Mouse (Mus musculus) testis, postnatal 14 days (tissue): ENCODE results near the gene Cd47.

Experiments
- DNase-seq: peaks from one replicate; pipeline ENCODE4 v3.0.0; 2021; ENCODE audit warnings: low spot score

Cd47 gene

GRCm38 (mm10) chr16:49909536-49909935 lies 109.2 kb downstream of the Cd47 start:
- no peak for DNase-seq

- DNase-seq = no peak
Measured at GRCm38 (mm10) chr16:49914094-49914493, 113.8 kb downstream of the Cd47 start.

GRCm38 (mm10) chr16:49915532-49916476 lies 115.5 kb downstream of the Cd47 start:
- no peak for DNase-seq

- DNase-seq = no peak
Measured at GRCm38 (mm10) chr16:49920191-49920590, 119.9 kb downstream of the Cd47 start.

- no peak for DNase-seq
Measured at GRCm38 (mm10) chr16:49921677-49922076, 121.3 kb downstream of the Cd47 start.

GRCm38 (mm10) chr16:49922098-49922497 lies 121.8 kb downstream of the Cd47 start:
- DNase-seq = no peak

GRCm38 (mm10) chr16:49923720-49924119 lies 123.4 kb downstream of the Cd47 start:
- DNase-seq = no peak

- DNase-seq = no peak
Measured at GRCm38 (mm10) chr16:49924941-49925340, 124.6 kb downstream of the Cd47 start.

- DNase-seq = no peak
Measured at GRCm38 (mm10) chr16:49933274-49933673, 132.9 kb downstream of the Cd47 start.

GRCm38 (mm10) chr16:49936008-49936443 lies 135.7 kb downstream of the Cd47 start:
- no peak for DNase-seq

- no peak for DNase-seq
Measured at GRCm38 (mm10) chr16:49936793-49937192, 136.5 kb downstream of the Cd47 start.

GRCm38 (mm10) chr16:49937218-49938165 lies 137.2 kb downstream of the Cd47 start:
- DNase-seq = no peak

- no peak for DNase-seq
Measured at GRCm38 (mm10) chr16:49938483-49939301, 138.4 kb downstream of the Cd47 start.

- DNase-seq = no peak
Measured at GRCm38 (mm10) chr16:49939376-49939775, 139.0 kb downstream of the Cd47 start.

- no peak for DNase-seq
Measured at GRCm38 (mm10) chr16:49940473-49940872, 140.1 kb downstream of the Cd47 start.

- no peak for DNase-seq
Measured at GRCm38 (mm10) chr16:49941031-49941430, 140.7 kb downstream of the Cd47 start.

GRCm38 (mm10) chr16:49943726-49944125 lies 143.4 kb downstream of the Cd47 start:
- no peak for DNase-seq

- no peak for DNase-seq
Measured at GRCm38 (mm10) chr16:49945084-49945483, 144.8 kb downstream of the Cd47 start.

GRCm38 (mm10) chr16:49947049-49947448 lies 146.7 kb downstream of the Cd47 start:
- DNase-seq = no peak

- no peak for DNase-seq
Measured at GRCm38 (mm10) chr16:49947610-49948009, 147.3 kb downstream of the Cd47 start.

GRCm38 (mm10) chr16:49948287-49948686 lies 148.0 kb downstream of the Cd47 start:
- no peak for DNase-seq

GRCm38 (mm10) chr16:49949261-49949660 lies 148.9 kb downstream of the Cd47 start:
- DNase-seq = no peak
